In the genomic region with DNA sequence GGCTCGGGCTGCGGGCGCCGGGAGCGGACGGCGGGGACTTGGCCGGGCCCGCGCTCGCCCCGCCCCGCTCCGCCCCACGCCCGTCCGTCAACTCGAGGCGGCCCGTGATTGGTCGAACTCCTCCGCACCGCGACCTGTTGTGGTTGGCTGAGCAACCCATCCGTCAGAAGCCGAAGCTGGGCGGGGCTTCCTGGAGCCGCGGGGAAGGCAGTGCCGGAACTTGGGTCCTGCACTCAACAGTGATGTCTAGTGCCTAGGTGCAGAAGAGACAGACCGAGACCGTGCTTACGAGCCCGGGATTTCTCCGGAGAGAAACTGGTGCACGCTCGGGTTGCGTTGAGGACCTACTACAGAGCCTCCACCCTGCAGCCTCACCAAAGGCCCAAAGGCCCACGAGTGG, we compare ENCODE assay signal across 8 mouse cellular contexts. TPM values are rescaled to one million over a fixed set of nuclear protein-coding genes. Genes with fewer than 3 reads are reported as not detected.
A peak's percentile ranks its signal among the peaks of the same experiment; 100 is the strongest.
DNase-seq lines count a peak whose midpoint lies in the region; ATAC-seq lines count a peak whose summit lies in the region.

A gene (minus strand): TSS at position 58 of the 400 bp plus-strand sequence.
A gene (plus strand): TSS at position 210 of the 400 bp plus-strand sequence.

- under 1% methylated on average over 37 of the region's 39 CpGs for WGBS in heart, embryonic 14.5 days
- under 1% methylated on average over 24 of the region's 39 CpGs for WGBS in liver, embryonic 13.5 days (ENCODE audit: insufficient replicate concordance)
- under 1% methylated on average over 38 of the region's 39 CpGs for WGBS in stomach, embryonic 16.5 days

- peaks cover 36% of the 10 kb centered on the region for H3K36me3 ChIP-seq in heart, embryonic 14.5 days (ENCODE audit: control insufficient read depth, insufficient read depth, low read length)
- peaks cover 36% of the 10 kb centered on the region for H3K36me3 ChIP-seq in liver, embryonic 13.5 days
- H3K36me3 ChIP-seq in stomach, embryonic 16.5 days (ENCODE audit: control insufficient read depth, insufficient read depth, low read length): peaks cover 13% of the 10 kb centered on the region

- no peaks in the 10 kb centered on the region for H3K9me3 ChIP-seq in heart, embryonic 14.5 days (ENCODE audit: control insufficient read depth, low read length)
- H3K9me3 ChIP-seq in liver, embryonic 13.5 days (replicated peaks): no peaks in the 10 kb centered on the region
- no peaks in the 10 kb centered on the region for H3K9me3 ChIP-seq in stomach, embryonic 16.5 days (replicated peaks; ENCODE audit: control insufficient read depth, low read length)

- H3K27ac ChIP-seq in brown adipose tissue, adult 24 weeks (replicated peaks; ENCODE audit: low read depth, low read length): peak within 1 kb of the TSS; percentile 46
- H3K27ac ChIP-seq in heart, embryonic 14.5 days (replicated peaks in 1 of 2; ENCODE audit: control insufficient read depth in 1 of 2, insufficient read depth in 1 of 2, low read depth in 2 of 2, low read length in 2 of 2): peak within 1 kb of the TSS; percentile 66 to 82
- peak within 1 kb of the TSS; percentile 94 for H3K27ac ChIP-seq in liver, embryonic 13.5 days
- H3K27ac ChIP-seq in stomach, embryonic 16.5 days (ENCODE audit: low read length): peak within 1 kb of the TSS; percentile 93

- H3K9ac ChIP-seq in heart, embryonic 14.5 days (ENCODE audit: low read length): peak within 1 kb of the TSS; percentile 97
- peak within 1 kb of the TSS; percentile 99 for H3K9ac ChIP-seq in liver, embryonic 13.5 days
- H3K9ac ChIP-seq in stomach, embryonic 16.5 days (ENCODE audit: low read length): peak within 1 kb of the TSS; percentile 99

- peak within 1 kb of the TSS; percentile 100 for H3K4me2 ChIP-seq in heart, embryonic 14.5 days (ENCODE audit: low read length)
- peak within 1 kb of the TSS; percentile 99 for H3K4me2 ChIP-seq in liver, embryonic 13.5 days
- H3K4me2 ChIP-seq in stomach, embryonic 16.5 days (ENCODE audit: low read depth, low read length): peak within 1 kb of the TSS; percentile 93

- H3K27me3 ChIP-seq in heart, embryonic 14.5 days (ENCODE audit: control insufficient read depth, insufficient read depth, low read length): no peaks in the 10 kb centered on the region
- H3K27me3 ChIP-seq in liver, embryonic 13.5 days: no peaks in the 10 kb centered on the region
- H3K27me3 ChIP-seq in stomach, embryonic 16.5 days (ENCODE audit: control insufficient read depth, insufficient read depth, low read length): no peaks in the 10 kb centered on the region

- peaks cover 17% of the 10 kb centered on the region for H3K4me1 ChIP-seq in brown adipose tissue, adult 24 weeks (ENCODE audit: control insufficient read depth, insufficient read depth, insufficient read length, low read length)
- peaks cover 6 to 18% of the 10 kb centered on the region in 2 experiments; a peak in 3 of 4 replicates for H3K4me1 ChIP-seq in heart, embryonic 14.5 days (ENCODE audit: control insufficient read depth in 2 of 2, insufficient read depth in 2 of 2, low read length in 2 of 2)
- H3K4me1 ChIP-seq in liver, embryonic 13.5 days (replicated peaks): peaks cover 80% of the 10 kb centered on the region
- peaks cover 25% of the 10 kb centered on the region for H3K4me1 ChIP-seq in stomach, embryonic 16.5 days (ENCODE audit: control insufficient read depth, insufficient read depth, low read length)

- peak; percentile 96 for ATAC-seq in heart, embryonic 14.5 days (ENCODE audit: insufficient number of reproducible peaks, insufficient read depth, low FRiP score, low read depth)
- peak; percentile 89 for ATAC-seq in liver, embryonic 13.5 days (ENCODE audit: low read depth)
- peak; percentile 96 for ATAC-seq in stomach, embryonic 16.5 days (ENCODE audit: insufficient read depth, low FRiP score)

- DNase-seq in CD4-positive, CD25-positive, alpha-beta regulatory T cell, adult 2 months (ENCODE audit: low read depth, low spot score): peak; percentile 99
- peak; percentile 89 for DNase-seq in fibroblast of lung, adult 2 months (ENCODE audit: low read depth)
- DNase-seq in kidney, postnatal 14 days: peak; percentile 98
- peak; percentile 98 for DNase-seq in liver, embryonic 13.5 days
- peak; percentile 97 for DNase-seq in neural tube, embryonic 10.5 days (ENCODE audit: extremely low spot score, low spot score)

- peak within 1 kb of the TSS; percentile 99 for H3K4me3 ChIP-seq in brown adipose tissue, adult 24 weeks (ENCODE audit: insufficient read depth, low read depth, low read length)
- peak within 1 kb of the TSS; percentile 75 to 83 for H3K4me3 ChIP-seq in heart, embryonic 14.5 days (ENCODE audit: control insufficient read depth in 1 of 2, insufficient read depth in 1 of 2, low read depth in 1 of 2, low read length in 2 of 2)
- H3K4me3 ChIP-seq in liver, embryonic 13.5 days (replicated peaks): peak within 1 kb of the TSS; percentile 89
- H3K4me3 ChIP-seq in stomach, embryonic 16.5 days (replicated peaks; ENCODE audit: low read length): peak within 1 kb of the TSS; percentile 95

RNA-seq across cellular contexts. Expression of the first gene that starts in this region (rescaled TPM):
- polyA plus RNA-seq in brown adipose tissue, adult 24 weeks (2012; ENCODE audit: insufficient read depth, insufficient read length, missing spikeins): 72.6 and 86.6 TPM in 2 replicates
- polyA plus RNA-seq in heart, embryonic 14.5 days (2014; fragmentation: Nextera tagmentation; extraction: Ambion mirVana): 93.9 and 96.7 TPM in 2 replicates
- 91.5 and 104 TPM in 2 replicates for polyA plus RNA-seq in liver, embryonic 13.5 days (2015; fragmentation: Nextera tagmentation; extraction: Ambion mirVana)
- 45.1 and 48.0 TPM in 2 replicates for polyA plus RNA-seq in stomach, embryonic 16.5 days (2015; fragmentation: Nextera tagmentation; extraction: Ambion mirVana)

RNA-seq across cellular contexts. Expression of the second gene that starts in this region (rescaled TPM):
- polyA plus RNA-seq in brown adipose tissue, adult 24 weeks (2012; ENCODE audit: insufficient read depth, insufficient read length, missing spikeins): 3.4 and 5.8 TPM in 2 replicates
- 1.6 and 2.8 TPM in 2 replicates for polyA plus RNA-seq in heart, embryonic 14.5 days (2014; fragmentation: Nextera tagmentation; extraction: Ambion mirVana)
- polyA plus RNA-seq in liver, embryonic 13.5 days (2015; fragmentation: Nextera tagmentation; extraction: Ambion mirVana): 12.2 and 15.5 TPM in 2 replicates
- 7.1 TPM in 2 replicates for polyA plus RNA-seq in stomach, embryonic 16.5 days (2015; fragmentation: Nextera tagmentation; extraction: Ambion mirVana)

Comparison
In these comparisons a context has a peak if more than half of its experiments do, and no peak if none do; other contexts are left out.
1. Peak in every context shown above with its lines: DNase-seq, ATAC-seq, H3K4me3 ChIP-seq and H3K27ac ChIP-seq.